In genomic region chr2:65363828-65364497, GRCm38 (mm10) we compare ENCODE assay signal across 8 mouse cellular contexts. TPM values are rescaled to one million over a fixed set of nuclear protein-coding genes. Genes with fewer than 3 reads are reported as not detected.
DNase-seq lines count a peak whose midpoint lies in the region; ATAC-seq and TF ChIP-seq lines count a peak whose summit lies in the region.

TSS of gene Slc38a11 (minus strand) at chr2:65364034.

- H3K9ac ChIP-seq in ES-E14 (ENCODE audit: insufficient read depth, low read depth, low read length, poor library complexity, severe bottlenecking) = peak within 1 kb of the TSS; percentile 22; the same call in 1 of the 2 replicates
- no peak within 1 kb of the TSS for H3K9ac ChIP-seq in embryonic facial prominence, embryonic 14.5 days (ENCODE audit: low read depth, low read length)
- 0 out of 2 replicates have a peak within 1 kb of the TSS, but pooled peaks have one; percentile 26 for H3K9ac ChIP-seq in neural tube, embryonic 12.5 days

- H3K27me3 ChIP-seq in embryonic facial prominence, embryonic 14.5 days (replicated peaks; ENCODE audit: control insufficient read depth, insufficient read depth, low read length) = peaks cover 9% of the 10 kb centered on the region
- no peaks in the 10 kb centered on the region for H3K27me3 ChIP-seq in neural tube, embryonic 12.5 days (replicated peaks)

- H3K36me3 ChIP-seq in ES-E14 (ENCODE audit: control insufficient read depth, insufficient read depth, low read length, poor library complexity, severe bottlenecking) = no peaks in the 10 kb centered on the region
- no peaks in the 10 kb centered on the region for H3K36me3 ChIP-seq in embryonic facial prominence, embryonic 14.5 days (ENCODE audit: control insufficient read depth, insufficient read depth, low read length)
- no peaks in the 10 kb centered on the region for H3K36me3 ChIP-seq in neural tube, embryonic 12.5 days

- peak within 1 kb of the TSS; percentile 53 to 55 for H3K4me3 ChIP-seq in ES-E14 (ENCODE audit: insufficient read depth in 1 of 2, low read depth in 1 of 2, low read length in 2 of 2, poor library complexity in 1 of 2, severe bottlenecking in 1 of 2)
- peak within 1 kb of the TSS; percentile 15; the same call in 1 of the 2 replicates for H3K4me3 ChIP-seq in embryonic facial prominence, embryonic 14.5 days (ENCODE audit: low read depth, low read length)
- peak within 1 kb of the TSS; percentile 18; the same call in 1 of the 2 replicates for H3K4me3 ChIP-seq in neural tube, embryonic 12.5 days

- H3K9me3 ChIP-seq in ES-E14 (ENCODE audit: control insufficient read depth, insufficient read depth, low read depth, low read length) = no peaks in the 10 kb centered on the region
- H3K9me3 ChIP-seq in embryonic facial prominence, embryonic 14.5 days (ENCODE audit: control insufficient read depth, low read length) = no peaks in the 10 kb centered on the region
- no peaks in the 10 kb centered on the region for H3K9me3 ChIP-seq in neural tube, embryonic 12.5 days

- no peaks in the 10 kb centered on the region for H3K4me1 ChIP-seq in ES-E14 (ENCODE audit: control insufficient read depth in 2 of 2, insufficient read depth in 2 of 2, low read length in 2 of 2, poor library complexity in 1 of 2)
- no peaks in the 10 kb centered on the region for H3K4me1 ChIP-seq in embryonic facial prominence, embryonic 14.5 days (ENCODE audit: control insufficient read depth, insufficient read depth, low read length)
- peaks cover 3% of the 10 kb centered on the region; the same call in 1 of the 2 replicates for H3K4me1 ChIP-seq in neural tube, embryonic 12.5 days

- WGBS in embryonic facial prominence, embryonic 14.5 days = 5% methylated on average over 14 of the region's 18 CpGs
- WGBS in neural tube, embryonic 12.5 days = 5% methylated on average over 18 of the region's 18 CpGs

- H3K27ac ChIP-seq in ES-E14 (ENCODE audit: insufficient read depth, low read depth, low read length, poor library complexity, severe bottlenecking) = no peak within 1 kb of the TSS
- no peak within 1 kb of the TSS for H3K27ac ChIP-seq in embryonic facial prominence, embryonic 14.5 days (replicated peaks; ENCODE audit: low read depth, low read length)
- no peak within 1 kb of the TSS for H3K27ac ChIP-seq in neural tube, embryonic 12.5 days

- peak; percentile 5 for DNase-seq in gastrocnemius, postnatal 10 days
- DNase-seq in gastrocnemius, postnatal 4 days (ENCODE audit: low spot score in 2 of 2) = no peak
- no peak for DNase-seq in ES-E14 (ENCODE audit: low read depth, low spot score)
- peak; percentile 20 for DNase-seq in embryonic facial prominence, embryonic 14.5 days (ENCODE audit: low spot score)
- peak; percentile 31 for DNase-seq in kidney, postnatal 10 days
- no peak for DNase-seq in layer of hippocampus, postnatal 36 days
- no peak for DNase-seq in urinary bladder, postnatal 10 days (ENCODE audit: low spot score)

- peak within 1 kb of the TSS; percentile 43 for H3K4me2 ChIP-seq in embryonic facial prominence, embryonic 14.5 days (ENCODE audit: low read depth, low read length)
- peak within 1 kb of the TSS; percentile 60 for H3K4me2 ChIP-seq in neural tube, embryonic 12.5 days (replicated peaks)

- peak; percentile 57; the same call in 1 of the 2 replicates for ATAC-seq in embryonic facial prominence, embryonic 14.5 days (ENCODE audit: low read depth)
- ATAC-seq in neural tube, embryonic 12.5 days (ENCODE audit: low FRiP score, low read depth) = peak; percentile 61; the same call in 1 of the 2 replicates

- in situ Hi-C loops in ES-E14 (cut with MboI; ENCODE audit: low sequenced_read_pairs in 2 of 2, unreplicated experiment in 2 of 2) = no loop called here

TF ChIP-seq in ES-E14, 5 proteins besides CTCF, POLR2A, EP300 and RAD21:
- TF ChIP-seq CHD2 (IDR thresholded peaks at IDR 0.05; ENCODE audit: low read depth, low read length) (no peak), ZC3H11A (IDR thresholded peaks at IDR 0.05; ENCODE audit: borderline replicate concordance, low read depth, low read length) (no peak), HCFC1 (IDR thresholded peaks at IDR 0.05; ENCODE audit: borderline replicate concordance, insufficient read depth, low read length) (no peak), ZNF384 (IDR thresholded peaks at IDR 0.05; ENCODE audit: low read depth, low read length) (no peak), MAFK (IDR thresholded peaks at IDR 0.05; ENCODE audit: insufficient read depth, low read depth, low read length) (no peak)

RNA-seq across cellular contexts. Expression of gene Slc38a11, which starts in this region (rescaled TPM):
- 1 to 10 TPM; 1.4 to 1.5 TPM for total RNA-seq in gastrocnemius, postnatal 10 days (2021)
- under 1 TPM; 0.41 to 0.86 TPM for total RNA-seq in gastrocnemius, postnatal 4 days (2021)
- 0.13 and 0.26 TPM in 2 replicates for total RNA-seq in ES-E14 (2012; rRNA removed)
- 0.58 and 0.73 TPM in 2 replicates for polyA plus RNA-seq in embryonic facial prominence, embryonic 14.5 days (2014; fragmentation: Nextera tagmentation; extraction: Ambion mirVana)
- polyA plus RNA-seq in neural tube, embryonic 12.5 days (2016; fragmentation: Nextera tagmentation; extraction: Ambion mirVana) = 0.23 and 0.24 TPM in 2 replicates
- total RNA-seq in layer of hippocampus, postnatal 36 days (2021) = 1 to 10 TPM; 2.5 to 4.3 TPM

Comparison
In these comparisons a context has a peak if more than half of its experiments do, and no peak if none do; other contexts are left out.
1. DNase-seq: peak in gastrocnemius, postnatal 10 days (single experiment) and kidney, postnatal 10 days (single experiment); none in gastrocnemius, postnatal 4 days (0 of 2), ES-E14 (single experiment), layer of hippocampus, postnatal 36 days (0 of 2) and urinary bladder, postnatal 10 days (single experiment).
2. Peak in DNase-seq, ATAC-seq, H3K4me3 ChIP-seq and H3K4me2 ChIP-seq in embryonic facial prominence, embryonic 14.5 days; RNA of the gene not detected or under 1 TPM.
3. Peak in ATAC-seq, H3K4me3 ChIP-seq, H3K9ac ChIP-seq and H3K4me2 ChIP-seq in neural tube, embryonic 12.5 days; RNA of the gene not detected or under 1 TPM.
4. Peak in every context shown above with its lines, with median percentiles within 50 percentile points of each other: H3K4me3 ChIP-seq.